Mouse (Mus musculus): ENCODE results near the gene Alox5ap.

GRCm38 (mm10) chr5:149296808-149297207, 32.2 kb downstream of the Alox5ap start:
- TF ChIP-seq MAFK (IDR thresholded peaks at IDR 0.05; ENCODE audit: insufficient replicate concordance, low read length), result no peak
- no peak for TF ChIP-seq CHD1 (IDR thresholded peaks at IDR 0.05; ENCODE audit: low read depth, low read length)
- no peak for TF ChIP-seq EP300 (IDR thresholded peaks at IDR 0.05; ENCODE audit: low read length)
- TF ChIP-seq UBTF (IDR thresholded peaks at IDR 0.05; ENCODE audit: low read depth, low read length), result no peak
- TF ChIP-seq CHD2 (IDR thresholded peaks at IDR 0.05; ENCODE audit: low read length), result no peak

Data from CH12.LX (cell line).